Mouse (Mus musculus) olfactory bulb, adult 2 months (tissue): Measurements from ENCODE around the gene Onecut1. TPM values are rescaled to one million over a fixed set of nuclear protein-coding genes. Genes with fewer than 3 reads are reported as not detected.
A peak's percentile ranks its signal among the peaks of the same experiment; 100 is the strongest.

Experiments used
- H3K27ac ChIP-seq: fragments of 200-500 bp; 2 replicates; pipeline ENCODE4 v1.5.1; 2012; ENCODE audit warnings: low read depth, low read length; ENCODE audit not compliant: insufficient read depth
- H3K4me1 ChIP-seq: fragments of 200-500 bp; 2 replicates; pipeline ENCODE4 v1.6.1; 2012; ENCODE audit warnings: low read length; ENCODE audit not compliant: control insufficient read depth, insufficient read depth
- H3K4me3 ChIP-seq: fragments of 200-500 bp; 2 replicates; pipeline ENCODE4 v1.5.1; 2012; ENCODE audit warnings: mild to moderate bottlenecking, low read depth, low read length, moderate library complexity; ENCODE audit not compliant: insufficient read depth
- CTCF ChIP-seq: fragments of 200-500 bp; IDR thresholded peaks from 2 replicates; pipeline ENCODE4 v1.5.1; 2012; ENCODE audit warnings: low read depth, mild to moderate bottlenecking, low read length, moderate library complexity; ENCODE audit not compliant: insufficient read depth
- POLR2A ChIP-seq: fragments of 200-500 bp; IDR thresholded peaks from 2 replicates; pipeline ENCODE4 v1.6.1; 2012; ENCODE audit warnings: mild to moderate bottlenecking, low read depth, low read length, moderate library complexity; ENCODE audit not compliant: insufficient read depth
- WGBS: fragments of 180-500 bp; shearing (Covaris S2); methylation state at CpG from one replicate; pipeline ENCODE4 v1.1.7; 2018; 5-methylcytosine and 5-hydroxymethylcytosine counted together
- polyA plus RNA-seq: library from polyadenylated mRNA; stranded (reverse); fragments of >200 nt; gene quantifications from 2 replicates; pipeline ENCODE4 v1.2.4, GENCODE M21; 2012; ENCODE audit warnings: low replicate concordance; ENCODE audit not compliant: missing spikeins, insufficient read depth, insufficient read length

Gene Onecut1
- polyA plus RNA-seq: not detected in 2 replicates

- TF ChIP-seq CTCF (no peak), POLR2A (no peak)
- under 1% methylated on average over 45 of the region's 45 CpGs for WGBS
- Histone ChIP-seq H3K4me3 (peak within 1 kb of the TSS; percentile 36), H3K4me1 (peaks cover 24% of the 10 kb centered on the region), H3K27ac (no peak within 1 kb of the TSS)
These were observed at the start of gene Onecut1 for GRCm38 (mm10) chr9:74861561-74861980. Gene Onecut1 (plus strand): TSS chr9:74861921.

- Histone ChIP-seq H3K4me3 (no peak overlapping the region), H3K4me1 (no peaks in the 10 kb centered on the region), H3K27ac (no peak overlapping the region)
- no peak for TF ChIP-seq CTCF
- TF ChIP-seq POLR2A: no peak
- WGBS: 47% methylated on average over 19 of the region's 19 CpGs
These were observed 41.8 kb upstream of the Onecut1 start for GRCm38 (mm10) chr9:74819736-74820511.

GRCm38 (mm10) chr9:74825102-74825501 lies 36.6 kb upstream of the Onecut1 start:
- H3K27ac ChIP-seq: no peak overlapping the region
- H3K4me1 ChIP-seq: no peaks in the 10 kb centered on the region
- 93% methylated on average over 2 of the region's 2 CpGs for WGBS
- TF ChIP-seq CTCF (no peak), POLR2A (no peak)
- H3K4me3 ChIP-seq: no peak overlapping the region

GRCm38 (mm10) chr9:74829206-74829605 lies 32.5 kb upstream of the Onecut1 start:
- H3K4me3 ChIP-seq: no peak overlapping the region
- H3K27ac ChIP-seq: no peak overlapping the region
- no peaks in the 10 kb centered on the region for H3K4me1 ChIP-seq
- WGBS: 61% methylated on average over 3 of the region's 3 CpGs
- TF ChIP-seq CTCF (no peak), POLR2A (no peak)

GRCm38 (mm10) chr9:74842890-74843289 lies 18.8 kb upstream of the Onecut1 start:
- no peaks in the 10 kb centered on the region for H3K4me1 ChIP-seq
- 85% methylated on average over 4 of the region's 4 CpGs for WGBS
- H3K27ac ChIP-seq: no peak overlapping the region
- H3K4me3 ChIP-seq: no peak overlapping the region
- TF ChIP-seq POLR2A (no peak), CTCF (no peak)

GRCm38 (mm10) chr9:74846867-74847830 lies 14.6 kb upstream of the Onecut1 start:
- H3K4me1 ChIP-seq: peaks cover 11% of the 10 kb centered on the region
- 7% methylated on average over 33 of the region's 33 CpGs for WGBS

GRCm38 (mm10) chr9:74848411-74849194 lies 13.1 kb upstream of the Onecut1 start:
- Histone ChIP-seq H3K27ac (no peak overlapping the region), H3K4me1 (peaks cover 11% of the 10 kb centered on the region), H3K4me3 (no peak overlapping the region)
- TF ChIP-seq CTCF (no peak), POLR2A (no peak)
- 3% methylated on average over 46 of the region's 46 CpGs for WGBS

More at GRCm38 (mm10) chr9:74846867-74847830, 14.6 kb upstream of the Onecut1 start:
- Histone ChIP-seq H3K27ac (no peak overlapping the region), H3K4me3 (no peak overlapping the region)
- no peak for TF ChIP-seq POLR2A
- no peak for TF ChIP-seq CTCF

- TF ChIP-seq POLR2A (no peak), CTCF (no peak)
- WGBS: 3% methylated on average over 63 of the region's 63 CpGs
- Histone ChIP-seq H3K4me3 (no peak overlapping the region), H3K27ac (no peak overlapping the region), H3K4me1 (peaks cover 11% of the 10 kb centered on the region)
These were observed 12.3 kb upstream of the Onecut1 start for GRCm38 (mm10) chr9:74849195-74849978.
